Mouse (Mus musculus) erythroblast, embryonic 14.5 days (primary cell): Measurements from ENCODE around the gene Gemin5.

Source experiments
- GATA1 ChIP-seq: IDR thresholded peaks from 2 replicates; pipeline ENCODE4 v1.6.1; 2012; ENCODE audit warnings: low read length, inconsistent platforms, mixed read lengths
- TAL1 ChIP-seq: IDR thresholded peaks from 3 replicates; pipeline ENCODE4 v1.6.1; 2012; ENCODE audit warnings: low read length, inconsistent platforms, mixed read lengths

GRCm38 (mm10) chr11:58216823-58217222 is 48.5 kb upstream of the Gemin5 start:
- TF ChIP-seq GATA1: peak; percentile 41; the same call in 1 of the 2 replicates
- TF ChIP-seq TAL1: peak; percentile 64
